Mouse (Mus musculus) spleen, postnatal 36 days (tissue): ENCODE results near the gene Dock9.
"Not testable (repeated sequence)": the region's sequence is repeated elsewhere in the genome, so short reads cannot be mapped to it uniquely, and the experiment has no call there.

Experiments used
- DNase-seq, 2 experiments: peaks; one replicate each; pipeline ENCODE4 v3.0.0; 2022; ENCODE audit warnings: low spot score in 2 of 2, mixed read lengths in 1 of 2

Gene Dock9

GRCm38 (mm10) chr14:121660167-121660894 is 137.3 kb downstream of the Dock9 start:
- no peak for DNase-seq

GRCm38 (mm10) chr14:121659061-121659824 is 138.4 kb downstream of the Dock9 start:
- no peak for DNase-seq

GRCm38 (mm10) chr14:121658537-121658936 is 139.1 kb downstream of the Dock9 start:
- DNase-seq: no peak

- DNase-seq: no peak
Measured at GRCm38 (mm10) chr14:121657633-121658032, 140.0 kb downstream of the Dock9 start.

- DNase-seq: no peak
Measured at GRCm38 (mm10) chr14:121656912-121657311, 140.7 kb downstream of the Dock9 start.

- DNase-seq: no peak
Measured at GRCm38 (mm10) chr14:121654977-121655376, 142.7 kb downstream of the Dock9 start.

- no peak for DNase-seq
Measured at GRCm38 (mm10) chr14:121654416-121654967, 143.1 kb downstream of the Dock9 start.

- no peak for DNase-seq
Measured at GRCm38 (mm10) chr14:121653717-121654116, 143.9 kb downstream of the Dock9 start.

GRCm38 (mm10) chr14:121653241-121653640 is 144.4 kb downstream of the Dock9 start:
- DNase-seq: no peak

- no peak for DNase-seq
Measured at GRCm38 (mm10) chr14:121648581-121649060, 149.0 kb downstream of the Dock9 start.

- DNase-seq: no peak
Measured at GRCm38 (mm10) chr14:121647693-121648092, 149.9 kb downstream of the Dock9 start.

GRCm38 (mm10) chr14:121646617-121647016 is 151.0 kb downstream of the Dock9 start:
- no peak for DNase-seq

GRCm38 (mm10) chr14:121644302-121644701 is 153.3 kb downstream of the Dock9 start:
- DNase-seq: no peak

GRCm38 (mm10) chr14:121641271-121641670 is 156.4 kb downstream of the Dock9 start:
- DNase-seq: peak in 1 of 2 experiments; percentile 5

GRCm38 (mm10) chr14:121636935-121637510 is 160.6 kb downstream of the Dock9 start:
- DNase-seq: no peak

GRCm38 (mm10) chr14:121634736-121635430 is 162.8 kb downstream of the Dock9 start:
- DNase-seq: no peak

- DNase-seq: no peak
Measured at GRCm38 (mm10) chr14:121634093-121634735, 163.4 kb downstream of the Dock9 start.

- DNase-seq: no peak
Measured at GRCm38 (mm10) chr14:121631934-121632333, 165.7 kb downstream of the Dock9 start.

GRCm38 (mm10) chr14:121626741-121627140 is 170.9 kb downstream of the Dock9 start:
- DNase-seq: no peak

- DNase-seq: not testable (repeated sequence)
Measured at GRCm38 (mm10) chr14:121623996-121624542, 173.6 kb downstream of the Dock9 start.

GRCm38 (mm10) chr14:121621806-121622205 is 175.8 kb downstream of the Dock9 start:
- no peak for DNase-seq
